Mouse (Mus musculus) ovary, adult 18-20 months (tissue): ENCODE results near the gene Arhgap32.

Experiments used
- DNase-seq: peaks from one replicate; pipeline ENCODE4 v3.0.0; 2022; ENCODE audit warnings: low spot score, mixed read lengths

Arhgap32 gene

GRCm38 (mm10) chr9:32192295-32193073 is 76.5 kb downstream of the Arhgap32 start:
- DNase-seq = no peak

DNA sequence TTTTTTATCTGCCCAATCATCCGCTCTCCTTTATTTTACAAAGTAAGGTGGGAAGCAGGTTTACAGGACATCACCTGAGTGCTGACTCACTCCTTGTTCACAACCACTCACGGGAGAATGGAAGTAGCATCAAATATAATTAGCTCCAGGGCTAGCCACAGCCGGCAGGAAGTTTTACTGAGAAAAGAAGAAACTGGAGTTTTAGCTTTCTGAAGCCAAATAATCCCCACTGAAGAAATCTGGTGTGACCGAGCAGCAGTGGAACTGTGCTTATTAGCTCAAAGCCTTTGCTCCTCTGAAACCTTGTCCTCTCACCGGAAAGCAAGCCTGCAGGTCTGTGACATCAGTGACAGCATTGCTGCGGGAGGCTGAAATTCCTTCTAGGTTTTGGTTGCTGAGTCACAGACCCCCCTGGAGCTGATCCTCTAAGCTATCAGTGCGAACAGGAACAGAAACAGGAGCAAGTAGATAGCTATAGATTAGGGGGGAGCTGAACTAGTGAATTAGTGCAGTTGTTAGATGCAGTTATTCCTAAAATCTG is 88.6 kb downstream of the Arhgap32 start:
- no peak for DNase-seq

- no peak for DNase-seq
Measured at GRCm38 (mm10) chr9:32207133-32207532, 91.2 kb downstream of the Arhgap32 start.

DNA sequence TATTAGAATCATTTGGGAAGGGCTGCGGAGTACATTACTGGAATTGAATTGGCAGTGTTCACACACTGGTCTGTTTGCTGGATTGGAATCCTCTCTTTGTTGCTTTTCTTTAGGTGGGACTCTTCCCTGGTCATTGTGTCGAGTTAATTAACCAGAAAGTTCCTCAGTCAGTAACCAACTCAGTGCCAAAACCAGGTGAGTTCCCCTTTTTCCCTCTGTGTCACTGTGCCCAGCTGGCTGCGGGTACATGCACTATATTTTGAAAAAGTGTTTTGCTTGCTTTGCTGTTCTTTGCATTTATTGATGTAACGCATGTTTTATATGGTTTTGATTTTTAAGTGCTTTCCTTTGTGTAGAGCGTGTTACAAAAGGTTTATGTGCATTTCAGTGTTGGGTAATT is 92.1 kb downstream of the Arhgap32 start:
- DNase-seq = no peak

DNA sequence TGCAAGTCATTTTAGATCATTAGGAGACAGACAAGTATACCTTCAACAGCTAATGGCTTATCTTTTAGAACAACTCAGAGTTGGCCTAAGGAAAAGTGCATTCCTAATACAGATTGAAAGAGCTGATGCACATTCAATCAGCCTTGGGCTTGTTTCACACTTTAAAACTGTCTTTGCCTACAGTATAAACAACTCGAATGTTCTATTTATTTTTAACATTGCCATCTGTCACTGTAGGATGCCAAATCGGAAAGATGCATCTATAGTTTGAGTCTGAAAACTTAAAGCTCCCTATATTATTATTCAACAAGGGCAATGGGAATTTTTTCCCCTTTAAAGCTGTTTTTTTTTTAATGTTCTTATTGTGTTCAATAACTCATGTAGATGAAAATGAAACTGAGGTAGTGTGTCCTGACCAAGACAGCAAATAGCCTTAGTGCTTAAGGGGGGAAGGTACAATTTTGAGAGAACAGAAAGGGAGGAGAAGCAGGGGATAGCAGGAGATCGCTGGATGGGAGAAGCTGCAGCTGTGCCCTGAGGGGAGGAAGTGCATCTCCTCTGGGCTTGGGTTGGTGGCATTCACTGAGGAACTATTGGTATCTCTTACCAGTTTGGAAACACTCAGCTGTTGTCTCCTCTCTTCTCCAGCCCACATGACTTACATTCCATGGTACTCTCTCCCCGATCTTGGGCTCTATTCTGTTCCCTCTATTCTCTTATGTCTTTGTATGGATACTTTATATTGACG is 101.1 kb downstream of the Arhgap32 start:
- DNase-seq = no peak

- DNase-seq = no peak
Measured at GRCm38 (mm10) chr9:32219400-32219799, 103.5 kb downstream of the Arhgap32 start.

- no peak for DNase-seq
Measured at GRCm38 (mm10) chr9:32222184-32222583, 106.2 kb downstream of the Arhgap32 start.

GRCm38 (mm10) chr9:32223739-32224529 is 108.0 kb downstream of the Arhgap32 start:
- peak; percentile 42 for DNase-seq

DNA sequence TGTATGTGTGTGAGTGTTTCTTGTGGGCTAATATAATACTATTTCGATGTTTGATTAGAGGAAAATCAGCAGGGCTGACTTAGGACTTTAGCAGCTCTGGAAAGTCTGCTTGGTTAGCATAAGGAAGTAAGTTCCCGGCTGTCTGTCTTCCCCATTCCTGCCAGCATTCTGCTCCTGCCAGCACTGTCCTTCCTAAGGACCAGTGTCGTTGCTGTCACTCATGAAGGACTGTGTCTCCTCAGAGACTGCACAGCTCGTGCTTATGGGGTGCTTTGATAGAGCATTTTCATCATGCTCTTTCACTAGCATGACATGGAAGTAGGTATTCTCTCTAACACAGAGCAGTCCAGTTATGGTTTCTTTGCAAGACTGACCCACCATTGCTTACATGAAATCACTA is 109.0 kb downstream of the Arhgap32 start:
- DNase-seq = no peak

DNA sequence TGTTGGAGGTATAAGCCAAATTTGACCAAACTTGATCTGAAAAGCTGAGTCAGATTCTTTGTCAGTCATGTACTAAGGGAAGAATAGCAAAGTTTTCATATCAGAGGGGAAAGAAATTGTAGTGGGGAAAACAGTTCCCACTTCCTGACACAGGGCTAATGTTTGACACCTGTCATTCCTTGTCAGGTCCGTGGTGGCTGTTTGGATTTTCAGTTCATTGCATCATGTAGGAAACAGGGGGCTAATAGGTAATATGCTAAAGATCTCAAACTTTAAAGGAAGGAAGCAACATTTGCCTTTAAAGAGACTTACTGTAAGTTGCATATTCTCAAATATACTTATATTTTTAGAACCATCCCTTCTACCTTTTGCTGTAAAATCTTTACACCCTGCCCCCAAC is 109.6 kb downstream of the Arhgap32 start:
- DNase-seq = no peak

DNA sequence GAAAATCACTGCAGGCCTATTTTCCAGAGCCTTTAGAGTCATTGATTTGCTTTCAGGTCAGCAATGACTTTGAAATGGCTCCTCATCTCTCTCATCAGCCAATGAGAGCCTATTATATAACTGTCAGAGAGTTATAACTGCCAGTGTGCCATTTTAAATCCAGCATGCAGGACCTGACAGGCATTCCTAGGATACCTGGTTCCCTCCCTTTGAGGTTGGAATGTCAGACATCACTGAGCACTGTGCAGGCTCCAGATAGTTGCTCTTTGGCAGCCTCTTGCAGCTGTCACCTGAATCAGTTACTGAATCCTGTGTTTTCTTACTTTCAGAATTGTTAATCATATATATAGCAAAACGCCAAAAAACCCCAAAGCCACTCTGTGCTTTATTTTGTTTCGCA is 111.1 kb downstream of the Arhgap32 start:
- no peak for DNase-seq

GRCm38 (mm10) chr9:32233593-32233992 is 117.7 kb downstream of the Arhgap32 start:
- no peak for DNase-seq

DNA sequence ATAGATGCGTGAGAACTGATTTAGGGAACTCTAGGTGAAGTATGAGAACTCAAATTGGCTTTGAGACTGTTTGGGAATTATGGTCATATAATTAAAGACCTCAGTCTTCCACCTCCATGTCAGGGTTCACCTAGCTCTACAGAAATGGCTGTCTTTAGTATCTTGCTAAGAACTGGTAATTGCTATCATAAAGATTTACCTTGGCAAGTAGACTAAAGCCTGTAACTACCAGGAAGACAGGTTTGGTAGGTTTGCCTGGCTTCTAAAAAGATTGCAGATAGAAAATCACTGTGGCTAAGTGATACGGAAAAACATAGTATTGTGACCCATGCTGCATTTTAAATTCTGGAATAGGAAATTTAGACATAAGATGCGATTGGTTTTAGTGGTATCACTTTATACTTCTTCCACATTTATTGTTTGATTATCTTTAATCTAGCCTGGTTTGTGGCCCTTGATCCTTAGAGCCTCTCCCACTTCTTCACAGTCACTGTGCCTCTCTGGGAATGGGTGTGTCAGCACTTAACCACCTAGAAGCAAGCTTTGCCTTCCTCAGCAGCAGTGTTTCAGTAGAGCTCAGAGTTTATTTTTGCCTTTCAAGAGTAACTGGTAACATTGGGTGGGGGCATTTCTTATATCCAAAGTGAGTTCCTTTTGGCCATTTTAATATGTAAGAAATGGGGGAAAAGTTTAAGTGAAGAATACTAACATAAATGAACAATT is 119.0 kb downstream of the Arhgap32 start:
- DNase-seq = no peak

GRCm38 (mm10) chr9:32238899-32239298 is 123.0 kb downstream of the Arhgap32 start:
- no peak for DNase-seq

- no peak for DNase-seq
Measured at GRCm38 (mm10) chr9:32239427-32239826, 123.5 kb downstream of the Arhgap32 start.

DNA sequence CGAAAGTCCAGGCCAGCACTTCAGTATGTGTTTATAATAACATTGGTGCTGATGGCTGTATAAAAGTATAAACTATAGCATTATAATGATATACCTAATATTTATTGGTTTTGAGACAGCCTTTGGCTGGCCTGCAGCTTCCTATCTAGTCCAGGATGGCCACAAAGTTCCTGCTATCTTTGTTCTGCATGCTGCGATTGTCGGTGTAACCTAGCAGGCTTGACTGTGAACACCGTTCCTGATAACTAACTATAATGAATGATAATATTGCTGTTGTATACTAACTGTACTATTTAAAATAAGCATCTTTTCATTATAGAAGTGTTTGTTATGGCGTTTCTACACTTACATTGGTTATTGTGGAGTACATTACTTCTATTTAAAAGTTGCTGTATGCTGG is 124.5 kb downstream of the Arhgap32 start:
- DNase-seq = no peak

DNA sequence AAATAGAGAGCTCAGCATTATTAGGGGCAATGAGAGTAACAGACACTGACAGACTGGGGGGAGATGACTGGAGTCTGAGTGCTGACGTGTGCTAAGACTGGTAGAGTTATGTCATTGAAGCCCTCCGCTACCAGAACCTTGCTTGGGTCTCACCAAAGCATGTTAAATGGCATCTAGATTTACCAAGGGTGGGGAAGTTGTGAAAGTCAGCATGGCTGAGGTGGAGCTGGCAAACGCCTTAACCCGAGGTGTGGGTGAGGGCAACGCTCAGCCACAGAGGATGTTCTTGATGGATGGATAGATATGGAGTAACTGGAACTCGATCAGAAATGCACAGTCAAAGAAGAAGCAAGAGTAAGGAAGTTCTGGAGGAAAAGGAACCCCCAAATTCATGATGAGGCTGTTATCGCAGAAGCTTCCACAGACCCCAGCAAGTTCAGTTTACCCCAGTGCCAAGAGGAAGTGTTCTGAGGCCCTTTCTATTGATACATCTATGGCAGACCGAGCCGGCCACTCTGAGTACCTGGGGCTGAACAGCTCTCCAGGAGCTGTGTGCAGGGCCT is 125.8 kb downstream of the Arhgap32 start:
- DNase-seq = no peak

DNA sequence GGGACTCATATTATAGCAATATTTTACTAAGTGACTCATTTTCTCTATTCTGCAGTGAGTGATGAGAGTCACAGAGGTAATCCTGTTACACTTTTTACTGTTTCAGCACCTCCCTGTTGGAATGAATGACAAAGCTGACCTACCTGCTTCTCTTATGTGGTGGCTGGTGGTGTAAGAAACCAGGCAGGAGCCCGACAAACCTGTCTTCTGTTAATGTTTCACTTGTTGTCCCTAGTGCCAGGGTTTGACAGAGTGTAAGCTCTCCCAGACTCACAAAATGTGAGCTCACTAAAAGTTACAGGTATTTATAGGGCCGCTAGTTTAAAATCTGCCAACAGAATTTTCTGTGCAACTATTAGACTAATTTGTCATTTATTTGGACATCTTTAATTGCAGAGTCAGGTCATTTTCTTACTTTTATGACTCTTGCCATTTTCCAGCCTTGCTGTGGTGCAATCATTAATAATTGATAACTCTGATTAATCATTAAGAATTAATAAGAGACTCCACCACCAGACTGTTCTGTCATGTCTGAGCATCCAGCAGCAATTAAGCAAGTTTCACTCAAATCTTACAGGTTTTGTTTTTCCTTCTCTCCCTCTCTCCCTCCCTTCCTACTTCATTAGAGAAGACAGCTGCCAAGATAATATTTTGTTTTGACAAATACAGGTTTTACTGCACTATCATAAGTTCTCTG is 127.1 kb downstream of the Arhgap32 start:
- no peak for DNase-seq

- no peak for DNase-seq
Measured at GRCm38 (mm10) chr9:32245237-32245636, 129.3 kb downstream of the Arhgap32 start.

- DNase-seq = no peak
Measured at GRCm38 (mm10) chr9:32246123-32246716, 130.3 kb downstream of the Arhgap32 start.
